Mouse (Mus musculus): Measurements from ENCODE around the gene Utf1.
A peak's percentile ranks its signal among the peaks of the same experiment; 100 is the strongest.

Utf1 gene

DNA sequence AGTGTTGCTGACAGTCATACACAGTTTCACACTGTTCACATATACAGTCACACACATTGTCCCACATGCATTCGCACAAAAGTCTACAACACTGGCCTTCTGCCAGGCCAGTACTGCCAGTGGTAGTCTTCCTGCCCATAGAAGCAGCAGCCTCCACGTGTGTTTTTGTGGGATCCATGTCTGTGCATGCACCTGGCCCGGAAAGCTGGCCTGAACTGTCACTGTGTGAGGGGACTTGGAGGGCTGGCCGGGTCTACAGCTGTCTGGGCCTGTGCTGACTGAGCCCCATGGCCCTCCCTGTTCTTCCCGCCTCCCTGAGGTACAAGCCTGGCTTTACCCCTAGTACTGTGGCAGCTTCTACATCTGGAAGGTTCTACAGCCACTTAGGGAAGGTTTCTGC lies 27.4 kb downstream of the Utf1 start:
- DNase-seq (ENCODE audit: extremely low read depth, insufficient read length, low spot score) = peak; percentile 76

DNA sequence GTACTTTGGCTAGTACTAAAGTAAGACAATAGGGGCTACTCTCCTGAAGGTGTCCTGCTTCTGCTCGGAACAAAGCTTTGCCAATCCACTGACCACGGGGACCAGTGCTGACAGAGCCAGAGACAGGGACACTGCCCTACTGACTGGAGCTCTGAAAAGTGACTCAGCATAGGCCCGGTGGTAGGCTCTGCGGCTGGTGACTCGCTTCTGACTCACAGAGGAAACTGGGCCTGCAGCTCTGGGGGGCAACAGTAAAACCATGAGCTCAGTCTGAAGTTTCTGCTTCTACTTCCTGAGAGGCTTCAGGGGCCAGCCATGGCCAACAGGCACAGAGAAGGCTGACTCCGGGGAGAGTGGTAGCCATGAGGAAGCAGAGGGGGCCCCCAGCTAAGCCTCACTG lies 27.8 kb downstream of the Utf1 start:
- DNase-seq (ENCODE audit: extremely low read depth, insufficient read length, low spot score) = peak; percentile 83

GRCm38 (mm10) chr7:139972923-139973331 lies 29.3 kb downstream of the Utf1 start:
- DNase-seq (ENCODE audit: extremely low read depth, insufficient read length, low spot score) = peak; percentile 84

DNA sequence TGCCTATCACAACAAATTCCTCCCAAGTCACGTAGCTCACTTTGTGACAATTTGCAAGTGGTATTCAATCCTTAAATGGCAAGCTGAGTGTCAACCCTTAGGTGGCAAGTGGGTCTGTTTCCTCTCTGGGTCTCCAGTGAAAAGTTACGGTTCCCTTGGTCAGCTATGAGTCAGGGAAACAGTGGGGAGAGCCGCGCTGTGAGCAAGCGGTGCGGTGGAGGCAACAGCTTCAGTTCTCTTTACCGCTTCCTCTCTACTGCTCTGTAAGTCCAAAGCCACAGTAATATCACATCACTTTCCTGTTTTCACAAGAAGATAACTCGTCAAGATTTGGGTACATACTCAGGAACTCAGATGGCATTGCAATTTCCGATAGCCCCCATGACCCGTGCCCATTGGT lies 30.7 kb downstream of the Utf1 start:
- DNase-seq (ENCODE audit: extremely low read depth, insufficient read length, low spot score) = no peak

GRCm38 (mm10) chr7:139975471-139975870 lies 31.9 kb downstream of the Utf1 start:
- DNase-seq (ENCODE audit: extremely low read depth, insufficient read length, low spot score) = peak; percentile 58

GRCm38 (mm10) chr7:139978278-139978892 lies 34.8 kb downstream of the Utf1 start, which contains the start of gene 6430531B16Rik:
TSS of gene 6430531B16Rik (minus strand) at chr7:139978755.
- DNase-seq (ENCODE audit: extremely low read depth, insufficient read length, low spot score) = peak; percentile 84

DNA sequence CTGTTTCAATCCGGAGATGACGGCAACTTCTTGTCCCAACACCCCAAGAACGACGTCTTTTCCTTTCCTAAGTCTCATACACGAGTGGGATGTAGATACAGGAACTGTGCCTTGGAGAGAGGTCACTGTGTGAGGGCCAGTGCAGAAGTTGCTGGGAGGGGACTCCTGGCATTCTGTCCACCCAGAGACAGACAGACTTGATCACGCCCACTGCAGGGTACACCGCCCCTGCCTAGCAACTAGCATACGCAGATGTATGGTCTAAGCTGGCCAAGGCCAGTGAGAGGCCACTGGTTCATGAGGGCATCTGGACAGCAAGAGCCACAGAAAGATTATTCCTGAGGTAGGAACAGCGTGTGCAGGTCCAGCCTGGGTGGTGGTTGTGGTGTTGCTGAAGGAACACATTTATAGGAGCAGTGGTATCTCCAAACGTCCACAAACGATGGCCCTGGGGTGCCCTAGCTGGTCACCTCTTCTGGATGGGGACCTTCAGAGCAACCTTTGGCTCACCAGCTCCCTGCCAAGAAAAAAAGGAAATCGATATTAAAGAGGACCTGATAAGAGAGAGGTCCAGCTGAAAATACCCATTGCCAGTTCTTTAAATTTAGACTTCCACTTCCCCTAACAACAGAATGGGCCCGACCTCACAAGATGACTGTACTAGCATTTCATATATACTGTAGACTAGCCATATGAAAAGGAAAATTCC lies 35.6 kb downstream of the Utf1 start:
- no peak for DNase-seq (ENCODE audit: extremely low read depth, insufficient read length, low spot score)

GRCm38 (mm10) chr7:139980778-139981177 lies 37.2 kb downstream of the Utf1 start:
- DNase-seq (ENCODE audit: extremely low read depth, insufficient read length, low spot score) = no peak

GRCm38 (mm10) chr7:139982058-139982457 lies 38.5 kb downstream of the Utf1 start:
- no peak for DNase-seq (ENCODE audit: extremely low read depth, insufficient read length, low spot score)

DNA sequence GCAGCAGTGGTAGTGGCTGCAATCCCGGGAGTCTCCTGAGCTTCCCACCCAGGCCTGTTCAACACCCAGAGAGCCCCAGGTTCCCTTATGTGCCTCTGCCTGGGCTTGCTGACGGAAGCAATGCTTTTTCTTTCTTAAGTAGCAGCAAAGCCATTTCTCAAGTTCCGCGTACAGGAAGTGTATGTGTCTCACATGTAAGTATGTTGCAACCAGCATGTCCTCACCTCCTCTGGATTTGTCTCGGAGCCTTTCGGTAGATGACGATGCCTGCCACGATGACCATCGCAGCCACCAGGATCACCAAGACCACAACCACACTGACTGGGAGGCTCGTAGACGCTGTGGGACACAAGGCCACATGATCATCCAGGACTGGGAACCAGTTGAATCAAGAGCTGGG lies 40.9 kb downstream of the Utf1 start:
- DNase-seq (ENCODE audit: extremely low read depth, insufficient read length, low spot score) = no peak

DNA sequence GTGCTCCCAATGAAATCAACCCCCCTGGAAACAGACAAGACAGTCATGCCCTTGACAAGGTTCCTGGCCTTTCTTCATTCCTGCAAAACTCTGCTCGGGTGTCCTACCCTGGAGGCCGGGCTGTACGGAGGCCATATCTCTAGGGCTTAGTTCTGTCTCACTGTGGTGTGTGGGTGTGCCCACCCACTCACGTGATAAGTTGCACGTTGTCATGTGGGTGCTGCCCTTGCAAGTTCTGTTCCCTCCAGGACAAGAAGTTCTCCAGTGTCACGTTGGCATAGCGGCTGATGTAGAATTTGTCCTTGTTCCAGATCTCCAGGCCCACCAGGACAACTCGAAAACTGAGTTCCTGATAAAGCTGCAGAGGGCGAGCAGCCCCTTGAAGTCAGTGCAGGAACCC lies 44.7 kb downstream of the Utf1 start:
- DNase-seq (ENCODE audit: extremely low read depth, insufficient read length, low spot score) = no peak

- DNase-seq (ENCODE audit: extremely low read depth, insufficient read length, low spot score) = no peak
Observed at GRCm38 (mm10) chr7:139990864-139991394, 47.3 kb downstream of the Utf1 start.

DNA sequence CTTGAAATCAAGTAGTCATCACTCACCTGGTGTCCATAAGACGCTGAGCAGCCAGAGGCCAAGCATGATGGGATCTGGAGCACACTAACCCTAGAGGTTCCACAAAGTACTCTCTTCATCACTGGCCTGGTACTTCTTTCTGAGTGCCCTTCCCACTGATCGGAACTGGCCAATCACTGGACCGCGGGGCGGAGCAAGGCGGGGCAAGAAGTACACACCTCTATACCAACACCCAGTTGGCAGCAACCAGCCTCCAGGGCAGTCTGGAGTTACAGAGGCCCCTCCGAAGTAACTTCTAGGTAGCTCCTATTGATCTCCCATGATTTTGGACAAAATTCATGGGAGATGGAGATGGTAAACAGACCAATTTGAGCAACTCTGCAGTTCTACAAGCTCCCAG lies 48.8 kb downstream of the Utf1 start, which contains the start of gene Adam8:
Gene Adam8 (minus strand): TSS at position 157 of the 400 bp plus-strand sequence.
- peak; percentile 63 for DNase-seq (ENCODE audit: extremely low read depth, insufficient read length, low spot score)

DNA sequence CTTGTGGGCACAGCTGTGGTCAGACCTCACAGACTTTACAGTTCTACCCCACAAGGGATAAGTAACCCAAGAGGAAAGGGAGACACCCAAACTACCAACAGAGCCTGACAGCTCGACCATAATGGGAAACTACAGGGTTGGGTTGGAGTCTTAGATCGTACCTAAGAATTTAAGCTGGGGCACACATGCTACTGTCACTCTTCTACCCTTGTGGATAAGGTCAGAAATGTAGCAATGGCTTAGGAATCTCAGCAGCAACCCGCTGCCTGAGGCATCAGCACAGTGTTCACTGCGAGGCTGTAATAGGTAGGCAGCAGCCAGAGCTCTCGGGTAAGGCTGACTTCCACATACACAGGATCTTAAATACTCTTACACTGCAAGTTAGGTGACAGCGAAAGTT lies 49.9 kb downstream of the Utf1 start:
- DNase-seq (ENCODE audit: extremely low read depth, insufficient read length, low spot score) = no peak

GRCm38 (mm10) chr7:139994202-139994601 lies 50.6 kb downstream of the Utf1 start:
- no peak for DNase-seq (ENCODE audit: extremely low read depth, insufficient read length, low spot score)

GRCm38 (mm10) chr7:139994676-139995075 lies 51.1 kb downstream of the Utf1 start:
- DNase-seq (ENCODE audit: extremely low read depth, insufficient read length, low spot score) = peak; percentile 32
